8 mouse cellular contexts compared by ENCODE assay signal in the genomic region with DNA sequence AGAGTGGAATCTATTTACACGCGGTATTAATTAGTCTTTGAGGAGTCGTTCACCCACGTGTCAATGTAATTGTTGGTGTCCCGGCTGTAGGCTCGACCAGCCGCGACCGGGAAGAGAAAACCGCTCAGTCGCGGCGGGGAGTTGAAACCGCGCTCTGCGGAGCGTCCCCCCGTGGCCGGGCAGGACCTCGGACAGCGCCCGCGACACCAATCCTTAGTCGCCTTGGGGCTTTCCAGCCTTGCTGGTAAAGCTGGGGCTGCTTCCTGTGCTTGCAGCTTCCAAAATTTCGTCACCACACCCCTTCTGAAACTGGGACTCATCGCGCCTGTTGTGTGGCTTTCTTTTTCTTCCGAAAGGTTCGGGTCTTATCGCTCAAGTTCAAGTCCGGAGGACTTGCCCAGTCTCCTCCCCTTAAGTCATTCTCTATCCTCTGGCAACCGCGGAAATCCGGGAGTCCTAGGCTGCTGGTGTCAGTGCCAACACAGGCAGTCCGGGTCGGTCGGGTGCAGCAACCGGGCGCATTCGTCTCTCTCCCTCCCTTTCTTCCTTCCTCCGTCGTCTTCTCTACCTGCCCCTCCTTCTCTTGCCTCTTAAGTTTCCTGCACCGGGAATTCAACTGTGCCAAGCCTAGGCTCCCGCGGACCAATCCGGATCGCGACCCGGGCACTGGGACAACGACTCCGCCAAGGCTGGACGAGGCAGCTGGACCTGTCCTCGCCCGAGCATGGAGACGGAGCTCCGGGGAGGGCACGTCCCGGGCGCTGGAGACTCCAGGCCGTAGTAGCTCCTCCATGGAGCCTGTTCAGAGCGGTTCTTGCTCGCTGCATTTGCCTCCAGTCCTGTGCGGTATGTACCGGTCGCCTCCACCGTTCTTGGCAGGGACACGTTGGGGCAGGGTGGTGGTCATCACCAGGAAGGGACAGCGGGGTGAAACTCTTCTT. TPM values are rescaled to one million over a fixed set of nuclear protein-coding genes. Genes with fewer than 3 reads are reported as not detected.
DNase-seq lines count a peak whose midpoint lies in the region; ATAC-seq and TF ChIP-seq lines count a peak whose summit lies in the region.

No protein-coding gene starts in this region.

- WGBS in heart, embryonic 10.5 days: under 1% methylated on average over 68 of the region's 68 CpGs
- WGBS in heart, postnatal 0 days: 1% methylated on average over 67 of the region's 68 CpGs
- under 1% methylated on average over 68 of the region's 68 CpGs for WGBS in midbrain, embryonic 12.5 days

- DNase-seq in heart, embryonic 10.5 days (ENCODE audit: low spot score): no peak
- DNase-seq in heart, adult 8-10 months (ENCODE audit: low spot score): no peak
- DNase-seq in R1 (ENCODE audit: low read depth, low spot score) (peak; percentile 71), MN1 (ENCODE audit: low spot score) (no peak)
- DNase-seq in heart, postnatal 0 days (ENCODE audit: low spot score): peak; percentile 14
- peak; percentile 66 for DNase-seq in kidney, postnatal 14 days

- TF ChIP-seq POLR2A in cortical plate, adult 2 months (IDR thresholded peaks at IDR 0.05; ENCODE audit: extremely low read depth, insufficient read depth, low read length): no peak

- peak overlapping the region; percentile 44 for H3K4me3 ChIP-seq in heart, embryonic 10.5 days
- peak overlapping the region; percentile 57 for H3K4me3 ChIP-seq in cortical plate, adult 2 months (ENCODE audit: insufficient read depth, low read length)
- peak overlapping the region; percentile 34 for H3K4me3 ChIP-seq in heart, postnatal 0 days (ENCODE audit: low read depth, low read length)
- H3K4me3 ChIP-seq in midbrain, embryonic 12.5 days: peak overlapping the region; percentile 51

- no peak for TF ChIP-seq CTCF in cortical plate, adult 2 months (IDR thresholded peaks at IDR 0.05; ENCODE audit: extremely low read depth, insufficient read depth, low read length)
- no peak for TF ChIP-seq CTCF in heart, postnatal 0 days (IDR thresholded peaks at IDR 0.05; ENCODE audit: low read depth)

- H3K27me3 ChIP-seq in heart, embryonic 10.5 days (ENCODE audit: insufficient read depth, poor library complexity, severe bottlenecking): peaks cover 75% of the 10 kb centered on the region
- H3K27me3 ChIP-seq in heart, postnatal 0 days (ENCODE audit: control insufficient read depth, insufficient read depth, low read length): peaks cover 68% of the 10 kb centered on the region
- peaks cover 62% of the 10 kb centered on the region for H3K27me3 ChIP-seq in midbrain, embryonic 12.5 days

- peaks cover 26% of the 10 kb centered on the region for H3K4me1 ChIP-seq in heart, embryonic 10.5 days
- H3K4me1 ChIP-seq in cortical plate, adult 2 months (ENCODE audit: control insufficient read depth, insufficient read depth, low read length): no peaks in the 10 kb centered on the region
- H3K4me1 ChIP-seq in heart, postnatal 0 days (ENCODE audit: control insufficient read depth, insufficient read depth): peaks cover 9% of the 10 kb centered on the region; the same call in 1 of the 2 replicates
- peaks cover 29% of the 10 kb centered on the region for H3K4me1 ChIP-seq in midbrain, embryonic 12.5 days

- no peak for TF ChIP-seq EP300 in heart, postnatal 0 days (IDR thresholded peaks at IDR 0.05; ENCODE audit: low read depth)

- peak overlapping the region; percentile 55 for H3K4me2 ChIP-seq in heart, postnatal 0 days (ENCODE audit: low read depth, low read length)
- H3K4me2 ChIP-seq in midbrain, embryonic 12.5 days (replicated peaks): peak overlapping the region; percentile 93

- H3K9ac ChIP-seq in heart, postnatal 0 days (replicated peaks; ENCODE audit: low read depth, low read length): no peak overlapping the region
- H3K9ac ChIP-seq in midbrain, embryonic 12.5 days (replicated peaks): peak overlapping the region; percentile 59

- no peaks in the 10 kb centered on the region for H3K9me3 ChIP-seq in heart, embryonic 10.5 days
- H3K9me3 ChIP-seq in heart, postnatal 0 days (replicated peaks; ENCODE audit: control insufficient read depth, low read length): no peaks in the 10 kb centered on the region
- H3K9me3 ChIP-seq in midbrain, embryonic 12.5 days: no peaks in the 10 kb centered on the region

- no peak; the same call in none of the 2 replicates for ATAC-seq in heart, postnatal 0 days (ENCODE audit: insufficient read depth, low read depth)
- peak; percentile 68 for ATAC-seq in midbrain, embryonic 12.5 days (ENCODE audit: low FRiP score, low read depth)

- no peaks in the 10 kb centered on the region for H3K36me3 ChIP-seq in heart, embryonic 10.5 days
- no peaks in the 10 kb centered on the region for H3K36me3 ChIP-seq in heart, postnatal 0 days (replicated peaks; ENCODE audit: control insufficient read depth, insufficient read depth, low read length)
- H3K36me3 ChIP-seq in midbrain, embryonic 12.5 days: no peaks in the 10 kb centered on the region

- H3K27ac ChIP-seq in heart, embryonic 10.5 days: no peak overlapping the region
- H3K27ac ChIP-seq in cortical plate, adult 2 months (ENCODE audit: insufficient read depth, low read length): no peak overlapping the region
- H3K27ac ChIP-seq in heart, postnatal 0 days (ENCODE audit: low read depth): no peak overlapping the region
- H3K27ac ChIP-seq in midbrain, embryonic 12.5 days (replicated peaks): peak overlapping the region; percentile 63; the same call in 1 of the 2 replicates

RNA-seq across cellular contexts. Expression of a gene that starts 0.5 kb away (rescaled TPM):
- not detected in 2 replicates for polyA plus RNA-seq in heart, embryonic 10.5 days (2016; fragmentation: Nextera tagmentation; extraction: Ambion mirVana)
- not detected for total RNA-seq in heart, adult 8-10 months (2022)
- polyA plus RNA-seq in cortical plate, adult 2 months (2012; rRNA removed): 23.7 and 25.7 TPM in 2 replicates
- total RNA-seq in heart, postnatal 0 days (2014; rRNA removed; ENCODE audit: low replicate concordance): not detected in 2 replicates
- 0.05 and 0.07 TPM in 2 replicates for polyA plus RNA-seq in heart, postnatal 0 days (2015; fragmentation: Nextera tagmentation; extraction: Ambion mirVana)
- 15.7 and 16.5 TPM in 2 replicates for polyA plus RNA-seq in midbrain, embryonic 12.5 days (2016; fragmentation: Nextera tagmentation; extraction: Ambion mirVana)

Comparison
In these comparisons a context has a peak if more than half of its experiments do, and no peak if none do; other contexts are left out.
1. DNase-seq: peak in R1 (single experiment), heart, postnatal 0 days (single experiment) and kidney, postnatal 14 days (single experiment); none in heart, embryonic 10.5 days (single experiment), heart, adult 8-10 months (single experiment) and MN1 (single experiment).
2. RNA of a gene that starts 0.5 kb away (polyA plus RNA-seq): 23.7 to 25.7 TPM in cortical plate, adult 2 months and 15.7 to 16.5 TPM in midbrain, embryonic 12.5 days; 0.05 to 0.07 TPM in heart, postnatal 0 days and not detected in heart, embryonic 10.5 days; every median in the first group is over 10 times any median in the second.
3. Peak in every context shown above with its lines, with median percentiles within 50 percentile points of each other: H3K4me3 ChIP-seq.